8 mouse cellular contexts compared by ENCODE assay signal in the genomic region with DNA sequence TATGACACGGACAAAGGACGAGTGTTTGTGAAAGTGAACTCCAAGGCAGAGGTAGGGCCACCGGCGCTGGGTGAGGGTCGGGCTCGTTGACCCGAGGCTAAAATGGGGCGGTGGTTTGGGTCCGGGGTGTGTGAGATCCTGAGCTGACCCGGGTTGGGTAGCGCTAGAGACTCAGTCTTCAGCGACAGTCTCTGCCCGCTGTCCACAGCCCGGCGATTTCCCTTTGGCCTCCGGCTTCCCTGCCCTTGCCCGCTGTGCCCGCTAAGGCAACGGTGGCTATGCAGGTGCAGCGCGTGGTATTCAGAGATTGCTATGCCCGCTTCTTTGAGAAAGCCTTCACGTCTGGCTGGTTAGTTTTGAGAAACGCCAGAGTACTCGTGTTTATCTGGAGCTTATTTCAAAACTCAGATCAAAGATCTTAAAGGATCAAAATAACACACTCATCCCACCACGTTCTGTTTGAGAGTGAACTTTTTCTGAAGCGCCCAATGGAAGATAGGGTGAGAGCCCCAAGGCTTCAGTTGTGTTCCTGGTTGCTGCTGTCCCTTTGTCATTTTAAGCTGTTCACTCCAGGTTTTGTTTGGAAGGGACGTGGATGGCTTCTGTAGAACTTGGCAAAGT. TPM values are rescaled to one million over a fixed set of nuclear protein-coding genes. Genes with fewer than 3 reads are reported as not detected.
DNase-seq lines count a peak whose midpoint lies in the region; ATAC-seq and TF ChIP-seq lines count a peak whose summit lies in the region.

No protein-coding gene starts in this region.

- H3K79me2 ChIP-seq in liver, adult 2 months (ENCODE audit: control insufficient read depth, insufficient read depth, low read length), result no peaks in the 10 kb centered on the region

- no peaks in the 10 kb centered on the region for H3K27me3 ChIP-seq in testis, adult 2 months (ENCODE audit: control insufficient read depth, insufficient read depth, low read length)
- no peaks in the 10 kb centered on the region for H3K27me3 ChIP-seq in forebrain, embryonic 10.5 days (ENCODE audit: poor library complexity, severe bottlenecking)
- H3K27me3 ChIP-seq in liver, adult 2 months (ENCODE audit: control insufficient read depth, insufficient read depth, low read length), result no peaks in the 10 kb centered on the region
- no peaks in the 10 kb centered on the region for H3K27me3 ChIP-seq in neural tube, embryonic 13.5 days

- DNase-seq in testis, postnatal 14 days (ENCODE audit: low spot score), result no peak
- DNase-seq in forebrain, embryonic 10.5 days (ENCODE audit: extremely low spot score, low spot score), result no peak
- DNase-seq in liver, adult 2 months (ENCODE audit: extremely low read depth, low read depth, low spot score), result peak; percentile 42
- DNase-seq in left cerebral cortex, adult 11 months (ENCODE audit: low spot score), result no peak
- DNase-seq in cerebellum, postnatal 36 days, result no peak
- DNase-seq in spleen, adult 18-20 months, result no peak

- no peak for TF ChIP-seq CTCF in testis, adult 2 months (IDR thresholded peaks at IDR 0.05; ENCODE audit: control insufficient read depth, insufficient read depth, insufficient replicate concordance, low read depth, low read length)
- TF ChIP-seq CTCF in liver, adult 2 months (IDR thresholded peaks at IDR 0.05; ENCODE audit: low read depth, low read length), result no peak

- no peak for TF ChIP-seq POLR2A in testis, adult 2 months (IDR thresholded peaks at IDR 0.05; ENCODE audit: control insufficient read depth, low read depth, low read length)
- no peak for TF ChIP-seq POLR2A in liver, adult 2 months (IDR thresholded peaks at IDR 0.05; ENCODE audit: extremely low read depth, insufficient read depth, low read length)

- H3K4me2 ChIP-seq in neural tube, embryonic 13.5 days, result peak overlapping the region; percentile 83

- H3K9ac ChIP-seq in liver, adult 2 months (ENCODE audit: low read depth, low read length), result peak overlapping the region; percentile 71
- peak overlapping the region; percentile 77 for H3K9ac ChIP-seq in neural tube, embryonic 13.5 days

- H3K4me1 ChIP-seq in testis, adult 2 months (ENCODE audit: control insufficient read depth, insufficient read depth, low read length), result peaks cover 4% of the 10 kb centered on the region
- peaks cover 16% of the 10 kb centered on the region for H3K4me1 ChIP-seq in forebrain, embryonic 10.5 days
- peaks cover 8% of the 10 kb centered on the region; the same call in 1 of the 2 replicates for H3K4me1 ChIP-seq in liver, adult 2 months (ENCODE audit: control insufficient read depth, insufficient read depth, low read length)
- peaks cover 15% of the 10 kb centered on the region for H3K4me1 ChIP-seq in neural tube, embryonic 13.5 days (replicated peaks)

- under 1% methylated on average over 28 of the region's 28 CpGs for WGBS in forebrain, embryonic 10.5 days
- under 1% methylated on average over 28 of the region's 28 CpGs for WGBS in liver, adult 2 months
- under 1% methylated on average over 28 of the region's 28 CpGs for WGBS in neural tube, embryonic 13.5 days

- H3K4me3 ChIP-seq in testis, adult 2 months (ENCODE audit: control insufficient read depth, low read depth, low read length), result peak overlapping the region; percentile 91
- H3K4me3 ChIP-seq in forebrain, embryonic 10.5 days, result peak overlapping the region; percentile 82
- peak overlapping the region; percentile 76 for H3K4me3 ChIP-seq in liver, adult 2 months (ENCODE audit: insufficient read depth, low read depth, low read length)
- peak overlapping the region; percentile 73 for H3K4me3 ChIP-seq in neural tube, embryonic 13.5 days

- no peaks in the 10 kb centered on the region for H3K9me3 ChIP-seq in forebrain, embryonic 10.5 days
- H3K9me3 ChIP-seq in neural tube, embryonic 13.5 days, result no peaks in the 10 kb centered on the region

- no peaks in the 10 kb centered on the region; the same call in 1 of the 2 replicates for H3K36me3 ChIP-seq in testis, adult 2 months (ENCODE audit: control insufficient read depth, insufficient read depth, low read length)
- no peaks in the 10 kb centered on the region for H3K36me3 ChIP-seq in forebrain, embryonic 10.5 days (replicated peaks)
- H3K36me3 ChIP-seq in liver, adult 2 months (ENCODE audit: control insufficient read depth, insufficient read depth, low read length), result no peaks in the 10 kb centered on the region; the same call in 1 of the 2 replicates
- 0 out of 2 replicates have a peak, but pooled peaks cover 5% of the 10 kb centered on the region for H3K36me3 ChIP-seq in neural tube, embryonic 13.5 days

- ATAC-seq in neural tube, embryonic 13.5 days (ENCODE audit: low read depth), result peak; percentile 80

- H3K27ac ChIP-seq in testis, adult 2 months (ENCODE audit: control insufficient read depth, insufficient read depth, low read depth, low read length), result peak overlapping the region; percentile 64
- H3K27ac ChIP-seq in forebrain, embryonic 10.5 days, result peak overlapping the region; percentile 85
- peak overlapping the region; percentile 64 for H3K27ac ChIP-seq in liver, adult 2 months (replicated peaks; ENCODE audit: insufficient read depth, low read depth, low read length)
- peak overlapping the region; percentile 35 for H3K27ac ChIP-seq in neural tube, embryonic 13.5 days (replicated peaks)

RNA-seq across cellular contexts. Expression of gene Fn3krp, which starts 0.5 kb away (rescaled TPM):
- 7.1 and 8.0 TPM in 2 replicates for polyA plus RNA-seq in testis, adult 2 months (2012; rRNA removed)
- polyA plus RNA-seq in forebrain, embryonic 10.5 days (2016; fragmentation: Nextera tagmentation; extraction: Ambion mirVana), result 7.8 and 8.1 TPM in 2 replicates
- 10.4 and 12.7 TPM in 2 replicates for total RNA-seq in liver, adult 2 months (2014; rRNA removed)
- polyA plus RNA-seq in liver, adult 2 months (2012; rRNA removed), result 5.5 and 7.6 TPM in 2 replicates
- 11.8 and 12.2 TPM in 2 replicates for polyA plus RNA-seq in neural tube, embryonic 13.5 days (2015; fragmentation: Nextera tagmentation; extraction: Ambion mirVana)

RNA-seq across cellular contexts. Expression of gene Fn3k, which starts 13.1 kb away (rescaled TPM):
- polyA plus RNA-seq in testis, adult 2 months (2012; rRNA removed), result 0.09 and 0.11 TPM in 2 replicates
- polyA plus RNA-seq in forebrain, embryonic 10.5 days (2016; fragmentation: Nextera tagmentation; extraction: Ambion mirVana), result 0.58 and 0.79 TPM in 2 replicates
- 12.0 and 13.4 TPM in 2 replicates for total RNA-seq in liver, adult 2 months (2014; rRNA removed)
- polyA plus RNA-seq in liver, adult 2 months (2012; rRNA removed), result 17.1 and 18.5 TPM in 2 replicates
- 5.1 and 6.1 TPM in 2 replicates for polyA plus RNA-seq in neural tube, embryonic 13.5 days (2015; fragmentation: Nextera tagmentation; extraction: Ambion mirVana)

RNA-seq across cellular contexts. Expression of gene Tbcd, which starts 30.1 kb away (rescaled TPM):
- polyA plus RNA-seq in testis, adult 2 months (2012; rRNA removed), result 22.4 and 23.4 TPM in 2 replicates
- 53.3 and 57.1 TPM in 2 replicates for polyA plus RNA-seq in forebrain, embryonic 10.5 days (2016; fragmentation: Nextera tagmentation; extraction: Ambion mirVana)
- total RNA-seq in liver, adult 2 months (2014; rRNA removed), result 23.5 and 27.6 TPM in 2 replicates
- 31.8 and 33.4 TPM in 2 replicates for polyA plus RNA-seq in liver, adult 2 months (2012; rRNA removed)
- polyA plus RNA-seq in neural tube, embryonic 13.5 days (2015; fragmentation: Nextera tagmentation; extraction: Ambion mirVana), result 56.3 and 58.4 TPM in 2 replicates

RNA-seq across cellular contexts. Expression of gene Rab40b, which starts 33.6 kb away (rescaled TPM):
- 0.32 and 0.47 TPM in 2 replicates for polyA plus RNA-seq in testis, adult 2 months (2012; rRNA removed)
- polyA plus RNA-seq in forebrain, embryonic 10.5 days (2016; fragmentation: Nextera tagmentation; extraction: Ambion mirVana), result 0.77 and 1.0 TPM in 2 replicates
- 0.67 and 0.74 TPM in 2 replicates for total RNA-seq in liver, adult 2 months (2014; rRNA removed)
- polyA plus RNA-seq in liver, adult 2 months (2012; rRNA removed), result 0.57 and 0.87 TPM in 2 replicates
- polyA plus RNA-seq in neural tube, embryonic 13.5 days (2015; fragmentation: Nextera tagmentation; extraction: Ambion mirVana), result 10.1 and 11.1 TPM in 2 replicates

Comparison
In these comparisons a context has a peak if more than half of its experiments do, and no peak if none do; other contexts are left out.
1. H3K27ac ChIP-seq: peak in every context shown above with its lines; median percentile 85 in forebrain, embryonic 10.5 days; 64 in testis, adult 2 months; 64 in liver, adult 2 months; 35 in neural tube, embryonic 13.5 days.